Mouse (Mus musculus): ENCODE results near the gene Lgr6. TPM values are rescaled to one million over a fixed set of nuclear protein-coding genes. Genes with fewer than 3 reads are reported as not detected.

Gene Lgr6
- polyA plus RNA-seq, 1 experiment, result 1.3 TPM

GRCm38 (mm10) chr1:135100400-135100799 is 4.7 kb downstream of the Lgr6 start:
- WGBS, result 21% methylated on average over 7 of the region's 7 CpGs
- Histone ChIP-seq H3K36me3 (ENCODE audit: control insufficient read depth, insufficient read depth, low read length) (no peaks in the 10 kb centered on the region), H3K4me3 (ENCODE audit: control insufficient read depth, insufficient read depth, low read length) (no peak overlapping the region), H3K27me3 (ENCODE audit: control insufficient read depth, insufficient read depth, low read length) (peaks cover 3% of the 10 kb centered on the region; the same call in 1 of the 2 replicates), H3K27ac (ENCODE audit: control insufficient read depth, insufficient read depth, low read length) (no peak overlapping the region), H3K4me1 (replicated peaks; ENCODE audit: control insufficient read depth, insufficient read depth, low read length) (peaks cover 12% of the 10 kb centered on the region)
- no peak for DNase-seq
- TF ChIP-seq CTCF (IDR thresholded peaks at IDR 0.05; ENCODE audit: borderline replicate concordance, control insufficient read depth, extremely low read depth, insufficient read depth, low read length, poor library complexity) (no peak), POLR2A (IDR thresholded peaks at IDR 0.05; ENCODE audit: control insufficient read depth, extremely low read depth, insufficient read depth, low read length, poor library complexity) (no peak)

GRCm38 (mm10) chr1:135098441-135098840 is 6.6 kb downstream of the Lgr6 start:
- H3K4me1 ChIP-seq (replicated peaks; ENCODE audit: control insufficient read depth, insufficient read depth, low read length), result peaks cover 10% of the 10 kb centered on the region
- no peak for DNase-seq
- H3K27ac ChIP-seq (ENCODE audit: control insufficient read depth, insufficient read depth, low read length), result no peak overlapping the region
- no peaks in the 10 kb centered on the region for H3K36me3 ChIP-seq (ENCODE audit: control insufficient read depth, insufficient read depth, low read length)
- H3K27me3 ChIP-seq (ENCODE audit: control insufficient read depth, insufficient read depth, low read length), result no peaks in the 10 kb centered on the region
- no peak overlapping the region for H3K4me3 ChIP-seq (ENCODE audit: control insufficient read depth, insufficient read depth, low read length)
- no peak for TF ChIP-seq CTCF (IDR thresholded peaks at IDR 0.05; ENCODE audit: borderline replicate concordance, control insufficient read depth, extremely low read depth, insufficient read depth, low read length, poor library complexity)
- no peak for TF ChIP-seq POLR2A (IDR thresholded peaks at IDR 0.05; ENCODE audit: control insufficient read depth, extremely low read depth, insufficient read depth, low read length, poor library complexity)
- WGBS, result 94% methylated on average over 7 of the region's 7 CpGs

DNA sequence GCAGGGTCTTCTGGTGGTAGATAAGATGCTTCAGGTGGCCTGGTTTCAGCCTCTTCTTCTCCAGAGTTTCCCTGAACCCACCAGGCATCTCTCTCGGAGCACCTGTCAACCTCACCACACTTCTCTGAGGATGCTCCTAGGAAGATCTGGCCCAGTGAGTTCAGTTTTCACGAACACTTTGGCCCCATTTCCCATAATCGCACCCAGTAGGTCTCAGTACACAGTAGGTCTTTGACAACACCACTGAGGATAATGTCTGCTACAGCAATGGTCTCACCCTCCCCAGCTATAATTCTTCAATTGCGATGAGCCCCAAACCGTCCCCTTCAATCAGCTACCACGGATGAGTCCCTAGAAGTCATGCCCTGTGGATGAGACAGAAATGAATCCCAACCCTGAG is 7.6 kb downstream of the Lgr6 start:
- Histone ChIP-seq H3K4me3 (ENCODE audit: control insufficient read depth, insufficient read depth, low read length) (no peak overlapping the region), H3K27ac (ENCODE audit: control insufficient read depth, insufficient read depth, low read length) (no peak overlapping the region), H3K36me3 (ENCODE audit: control insufficient read depth, insufficient read depth, low read length) (no peaks in the 10 kb centered on the region), H3K4me1 (replicated peaks; ENCODE audit: control insufficient read depth, insufficient read depth, low read length) (peaks cover 10% of the 10 kb centered on the region), H3K27me3 (ENCODE audit: control insufficient read depth, insufficient read depth, low read length) (no peaks in the 10 kb centered on the region)
- WGBS, result 95% methylated on average over 6 of the region's 6 CpGs
- TF ChIP-seq CTCF (IDR thresholded peaks at IDR 0.05; ENCODE audit: borderline replicate concordance, control insufficient read depth, extremely low read depth, insufficient read depth, low read length, poor library complexity) (no peak), POLR2A (IDR thresholded peaks at IDR 0.05; ENCODE audit: control insufficient read depth, extremely low read depth, insufficient read depth, low read length, poor library complexity) (no peak)
- no peak for DNase-seq

DNA sequence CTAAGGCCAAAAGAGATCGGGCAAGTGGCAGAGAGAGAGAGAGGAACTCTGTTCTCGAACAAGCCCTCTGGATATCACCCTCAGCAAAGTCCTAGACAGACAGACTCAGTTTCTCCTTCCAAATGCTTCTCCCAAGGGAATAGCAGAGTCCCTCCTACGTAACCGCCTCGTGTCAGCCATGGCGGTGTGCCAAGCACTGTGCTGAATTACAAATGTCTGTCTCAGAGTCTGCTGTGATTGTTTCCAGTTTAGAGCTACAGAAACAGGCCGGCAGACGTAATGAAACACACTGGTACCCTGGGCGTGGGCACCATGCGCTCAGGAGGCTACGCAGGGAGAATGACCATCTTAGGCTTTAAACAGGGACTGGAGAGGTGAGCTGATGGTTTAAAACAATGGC is 8.8 kb downstream of the Lgr6 start:
- no peak overlapping the region for H3K4me3 ChIP-seq (ENCODE audit: control insufficient read depth, insufficient read depth, low read length)
- TF ChIP-seq POLR2A (IDR thresholded peaks at IDR 0.05; ENCODE audit: control insufficient read depth, extremely low read depth, insufficient read depth, low read length, poor library complexity) (no peak), CTCF (IDR thresholded peaks at IDR 0.05; ENCODE audit: borderline replicate concordance, control insufficient read depth, extremely low read depth, insufficient read depth, low read length, poor library complexity) (no peak)
- WGBS, result 95% methylated on average over 11 of the region's 11 CpGs
- H3K27ac ChIP-seq (ENCODE audit: control insufficient read depth, insufficient read depth, low read length), result no peak overlapping the region
- H3K4me1 ChIP-seq (replicated peaks; ENCODE audit: control insufficient read depth, insufficient read depth, low read length), result peaks cover 10% of the 10 kb centered on the region
- no peaks in the 10 kb centered on the region for H3K27me3 ChIP-seq (ENCODE audit: control insufficient read depth, insufficient read depth, low read length)
- no peaks in the 10 kb centered on the region for H3K36me3 ChIP-seq (ENCODE audit: control insufficient read depth, insufficient read depth, low read length)
- no peak for DNase-seq

DNA sequence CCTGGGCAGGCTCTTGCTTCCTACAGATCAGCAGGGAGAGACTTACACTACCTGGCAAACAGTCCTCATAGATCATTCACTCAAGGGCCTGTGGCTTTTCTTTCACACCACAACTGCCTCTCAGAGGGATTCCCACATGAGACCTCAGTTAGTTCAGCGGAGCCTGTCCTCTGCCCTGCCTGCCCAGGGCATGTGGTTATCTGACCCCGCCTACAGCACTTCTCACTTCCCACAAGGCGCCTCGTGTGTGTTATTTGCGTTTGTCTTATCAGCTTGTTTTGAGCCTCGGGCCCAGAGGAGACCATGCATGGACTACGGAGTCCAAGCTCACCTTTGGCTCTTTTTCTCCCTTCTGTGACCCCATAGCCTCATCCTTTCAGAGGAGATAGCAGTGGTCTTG is 9.9 kb downstream of the Lgr6 start:
- no peak for DNase-seq
- H3K4me1 ChIP-seq (replicated peaks; ENCODE audit: control insufficient read depth, insufficient read depth, low read length), result peaks cover 6% of the 10 kb centered on the region; the same call in 1 of the 2 replicates
- no peak for TF ChIP-seq POLR2A (IDR thresholded peaks at IDR 0.05; ENCODE audit: control insufficient read depth, extremely low read depth, insufficient read depth, low read length, poor library complexity)
- no peak for TF ChIP-seq CTCF (IDR thresholded peaks at IDR 0.05; ENCODE audit: borderline replicate concordance, control insufficient read depth, extremely low read depth, insufficient read depth, low read length, poor library complexity)
- no peak overlapping the region for H3K27ac ChIP-seq (ENCODE audit: control insufficient read depth, insufficient read depth, low read length)
- no peak overlapping the region for H3K4me3 ChIP-seq (ENCODE audit: control insufficient read depth, insufficient read depth, low read length)
- H3K36me3 ChIP-seq (ENCODE audit: control insufficient read depth, insufficient read depth, low read length), result no peaks in the 10 kb centered on the region
- no peaks in the 10 kb centered on the region for H3K27me3 ChIP-seq (ENCODE audit: control insufficient read depth, insufficient read depth, low read length)
- 10% methylated on average over 7 of the region's 7 CpGs for WGBS

DNA sequence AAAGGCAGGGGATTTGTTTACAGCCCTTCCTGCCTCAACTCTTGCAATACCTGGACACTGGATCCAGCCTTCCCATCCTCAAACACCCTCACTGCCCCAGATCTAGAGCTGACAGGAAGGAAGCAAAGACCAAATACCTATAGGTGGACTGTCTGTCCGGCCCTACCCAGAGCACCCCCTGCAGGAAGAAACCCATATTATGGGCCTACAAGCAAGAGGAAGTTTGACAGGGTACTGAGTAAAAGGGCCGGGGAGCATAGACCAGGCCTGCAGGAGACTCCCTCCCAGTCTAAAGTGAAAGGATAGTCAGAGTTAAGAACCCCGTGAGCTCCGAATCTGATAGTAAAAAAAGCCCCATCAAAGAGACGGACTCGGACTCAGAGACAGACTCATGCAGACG is 10.4 kb downstream of the Lgr6 start:
- Histone ChIP-seq H3K4me1 (replicated peaks; ENCODE audit: control insufficient read depth, insufficient read depth, low read length) (0 out of 2 replicates have a peak, but pooled peaks cover 3% of the 10 kb centered on the region), H3K4me3 (ENCODE audit: control insufficient read depth, insufficient read depth, low read length) (no peak overlapping the region), H3K27ac (ENCODE audit: control insufficient read depth, insufficient read depth, low read length) (no peak overlapping the region), H3K27me3 (ENCODE audit: control insufficient read depth, insufficient read depth, low read length) (no peaks in the 10 kb centered on the region), H3K36me3 (ENCODE audit: control insufficient read depth, insufficient read depth, low read length) (no peaks in the 10 kb centered on the region)
- TF ChIP-seq POLR2A (IDR thresholded peaks at IDR 0.05; ENCODE audit: control insufficient read depth, extremely low read depth, insufficient read depth, low read length, poor library complexity) (no peak), CTCF (IDR thresholded peaks at IDR 0.05; ENCODE audit: borderline replicate concordance, control insufficient read depth, extremely low read depth, insufficient read depth, low read length, poor library complexity) (no peak)
- DNase-seq, result no peak
- 22% methylated on average over 7 of the region's 7 CpGs for WGBS

- Histone ChIP-seq H3K27me3 (ENCODE audit: control insufficient read depth, insufficient read depth, low read length) (no peaks in the 10 kb centered on the region), H3K27ac (ENCODE audit: control insufficient read depth, insufficient read depth, low read length) (no peak overlapping the region), H3K36me3 (ENCODE audit: control insufficient read depth, insufficient read depth, low read length) (no peaks in the 10 kb centered on the region), H3K4me1 (replicated peaks; ENCODE audit: control insufficient read depth, insufficient read depth, low read length) (peaks cover 9% of the 10 kb centered on the region), H3K4me3 (ENCODE audit: control insufficient read depth, insufficient read depth, low read length) (no peak overlapping the region)
- 35% methylated on average over 3 of the region's 3 CpGs for WGBS
- TF ChIP-seq POLR2A (IDR thresholded peaks at IDR 0.05; ENCODE audit: control insufficient read depth, extremely low read depth, insufficient read depth, low read length, poor library complexity) (no peak), CTCF (IDR thresholded peaks at IDR 0.05; ENCODE audit: borderline replicate concordance, control insufficient read depth, extremely low read depth, insufficient read depth, low read length, poor library complexity) (no peak)
- no peak for DNase-seq
These were observed 14.2 kb downstream of the Lgr6 start for GRCm38 (mm10) chr1:135090914-135091313.

Measured in thymus, adult 2 months (tissue).